Mouse (Mus musculus) monocyte, adult 5-6 weeks (primary cell): ENCODE results near the gene E130309D02Rik. TPM values are rescaled to one million over a fixed set of nuclear protein-coding genes. Genes with fewer than 3 reads are reported as not detected.

Source experiments
- total RNA-seq: library from RNA; stranded (forward); fragments of 200-1000, 200-491, 200-594 nt; gene quantifications from 3 replicates; pipeline ENCODE4 v1.2.3, GENCODE M21; 2017

E130309D02Rik gene
- total RNA-seq, 1 experiment from 2014 or later: 7.4 TPM

Other genes with a start within 250 kb of the E130309D02Rik start
- gene Rnf216, start 202.4 kb downstream of the E130309D02Rik start, total RNA-seq: 100 to 120 TPM (median 101 TPM) in 3 replicates
- gene Olfr718-ps1, start 167.8 kb downstream of the E130309D02Rik start, total RNA-seq: not detected in 3 replicates
- gene Rbak, start 134.6 kb downstream of the E130309D02Rik start, total RNA-seq: 6.0 to 19.7 TPM (median 18.1 TPM) in 3 replicates
- 0.29 to 0.95 TPM in 2 of 3 replicates, not detected in the other for gene Spdye4b, start 134.3 kb downstream of the E130309D02Rik start, total RNA-seq
- gene Spdye4a, start 88.5 kb downstream of the E130309D02Rik start, total RNA-seq: not detected in 3 replicates
- 17.0 to 19.7 TPM (median 17.2 TPM) in 3 replicates for gene Zfp12, start 80.2 kb downstream of the E130309D02Rik start, total RNA-seq
- gene Zfp316, start 45.3 kb downstream of the E130309D02Rik start, total RNA-seq: 1.4 to 2.9 TPM (median 1.9 TPM) in 3 replicates
- gene Zfp853, start 21.7 kb downstream of the E130309D02Rik start, total RNA-seq: not detected in 3 replicates
- 22.5 to 39.9 TPM (median 33.8 TPM) in 3 replicates for gene Zdhhc4, start 13.9 kb upstream of the E130309D02Rik start, total RNA-seq
- not detected in 3 replicates for gene Grid2ip, start 42.0 kb upstream of the E130309D02Rik start, total RNA-seq
- gene Kdelr2, start 88.5 kb upstream of the E130309D02Rik start, total RNA-seq: 47.3 to 66.2 TPM (median 47.5 TPM) in 3 replicates
- 25.0 to 39.5 TPM (median 28.8 TPM) in 3 replicates for gene Daglb, start 149.2 kb upstream of the E130309D02Rik start, total RNA-seq
- 193 to 248 TPM (median 198 TPM) in 3 replicates for gene Rac1, start 212.7 kb upstream of the E130309D02Rik start, total RNA-seq